Mouse (Mus musculus): Measurements from ENCODE around the gene Maz. TPM values are rescaled to one million over a fixed set of nuclear protein-coding genes. Genes with fewer than 3 reads are reported as not detected.
A peak's percentile ranks its signal among the peaks of the same experiment; 100 is the strongest.

Gene Maz
- polyA plus RNA-seq, 1 experiment from 2014 or later, result 69.4 TPM

DNA sequence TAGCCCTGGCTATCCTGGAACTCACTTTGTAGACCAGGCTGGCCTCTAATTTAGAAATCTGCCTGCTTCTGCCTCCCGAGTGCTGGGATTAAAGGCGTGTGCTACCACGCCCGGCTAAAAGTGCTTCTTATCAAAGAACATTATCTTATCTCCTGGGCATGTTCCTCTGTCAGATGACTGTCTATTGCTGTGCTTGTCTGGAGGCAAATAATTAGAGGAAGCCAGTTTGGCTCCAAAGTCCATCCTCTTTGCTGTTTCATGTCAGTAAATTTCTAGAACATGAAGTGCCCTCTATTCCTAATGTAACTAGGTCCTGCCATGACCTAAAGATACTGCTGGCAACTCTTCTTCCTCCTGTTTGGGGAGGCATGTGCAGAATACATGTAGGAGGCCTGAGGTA lies 44.8 kb downstream of the Maz start:
- H3K9me3 ChIP-seq (ENCODE audit: control insufficient read depth, low read length), result no peaks in the 10 kb centered on the region
- no peak overlapping the region for H3K4me3 ChIP-seq (ENCODE audit: low read depth, low read length)
- H3K9ac ChIP-seq (ENCODE audit: low read depth, low read length), result no peak overlapping the region
- H3K4me2 ChIP-seq (replicated peaks; ENCODE audit: low read depth, low read length), result no peak overlapping the region
- no peak overlapping the region for H3K27ac ChIP-seq (ENCODE audit: low read depth, low read length)
- H3K4me1 ChIP-seq (replicated peaks; ENCODE audit: control insufficient read depth, insufficient read depth, low read length), result no peaks in the 10 kb centered on the region
- WGBS, result 95% methylated on average over 4 of the region's 4 CpGs
- no peaks in the 10 kb centered on the region for H3K27me3 ChIP-seq (ENCODE audit: control insufficient read depth, insufficient read depth, low read length)
- ATAC-seq (ENCODE audit: low FRiP score), result no peak
- H3K36me3 ChIP-seq (ENCODE audit: control insufficient read depth, insufficient read depth, low read length), result peaks cover 4% of the 10 kb centered on the region; the same call in 1 of the 2 replicates
- no peak for DNase-seq (ENCODE audit: low spot score)

DNA sequence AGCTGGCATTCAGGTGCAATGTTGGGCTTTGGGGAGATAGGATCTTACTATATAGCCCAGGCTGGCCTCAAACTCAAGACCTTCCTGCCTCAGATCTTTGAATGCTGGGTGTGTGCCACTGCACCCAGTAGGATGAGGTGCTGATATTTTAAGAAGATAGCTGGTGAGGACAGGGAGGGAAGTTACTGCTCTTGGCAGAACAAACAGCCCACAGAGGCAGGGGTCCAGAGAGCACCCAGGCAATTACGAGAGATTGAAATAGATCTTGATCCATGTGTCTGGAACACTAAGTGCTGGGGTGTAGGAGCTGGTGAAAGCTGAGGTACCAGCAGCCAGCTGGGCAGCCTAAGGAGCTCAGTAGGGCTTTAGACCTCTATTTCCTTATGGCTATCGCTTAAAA lies 45.2 kb downstream of the Maz start:
- Histone ChIP-seq H3K36me3 (ENCODE audit: control insufficient read depth, insufficient read depth, low read length) (peaks cover 4% of the 10 kb centered on the region; the same call in 1 of the 2 replicates), H3K9me3 (ENCODE audit: control insufficient read depth, low read length) (no peaks in the 10 kb centered on the region), H3K4me2 (replicated peaks; ENCODE audit: low read depth, low read length) (no peak overlapping the region), H3K4me3 (ENCODE audit: low read depth, low read length) (no peak overlapping the region), H3K27ac (ENCODE audit: low read depth, low read length) (no peak overlapping the region), H3K9ac (ENCODE audit: low read depth, low read length) (no peak overlapping the region), H3K27me3 (ENCODE audit: control insufficient read depth, insufficient read depth, low read length) (no peaks in the 10 kb centered on the region), H3K4me1 (replicated peaks; ENCODE audit: control insufficient read depth, insufficient read depth, low read length) (no peaks in the 10 kb centered on the region)
- ATAC-seq (ENCODE audit: low FRiP score) (no peak), DNase-seq (ENCODE audit: low spot score) (no peak)
- 93% methylated on average over 2 of the region's 2 CpGs for WGBS

DNA sequence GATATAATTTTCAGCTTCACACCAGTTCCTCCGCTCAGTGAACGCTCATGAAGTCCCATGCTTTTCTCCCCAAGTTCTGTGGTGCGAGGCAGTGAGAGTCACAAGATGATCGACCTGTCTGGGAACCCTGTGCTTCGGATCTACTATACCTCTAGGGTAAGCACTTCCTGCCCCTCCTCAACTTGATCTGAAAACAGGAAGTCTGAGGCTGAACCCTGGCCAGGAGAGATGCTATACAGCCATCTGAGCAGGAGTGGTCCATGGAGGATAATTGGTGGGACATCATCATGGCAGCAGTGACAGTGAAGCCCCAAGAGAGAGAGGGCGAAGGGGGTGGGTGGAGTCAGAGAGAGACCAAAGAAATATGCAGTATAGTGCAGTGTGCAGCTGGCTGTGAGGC lies 48.0 kb downstream of the Maz start:
- ATAC-seq (ENCODE audit: low FRiP score) (no peak), DNase-seq (ENCODE audit: low spot score) (no peak)
- no peaks in the 10 kb centered on the region for H3K27me3 ChIP-seq (ENCODE audit: control insufficient read depth, insufficient read depth, low read length)
- no peaks in the 10 kb centered on the region for H3K9me3 ChIP-seq (ENCODE audit: control insufficient read depth, low read length)
- peaks cover 4% of the 10 kb centered on the region; the same call in 1 of the 2 replicates for H3K36me3 ChIP-seq (ENCODE audit: control insufficient read depth, insufficient read depth, low read length)
- no peak overlapping the region for H3K27ac ChIP-seq (ENCODE audit: low read depth, low read length)
- WGBS, result 95% methylated on average over 6 of the region's 6 CpGs
- H3K4me1 ChIP-seq (replicated peaks; ENCODE audit: control insufficient read depth, insufficient read depth, low read length), result no peaks in the 10 kb centered on the region
- H3K4me2 ChIP-seq (replicated peaks; ENCODE audit: low read depth, low read length), result no peak overlapping the region
- H3K4me3 ChIP-seq (ENCODE audit: low read depth, low read length), result no peak overlapping the region
- H3K9ac ChIP-seq (ENCODE audit: low read depth, low read length), result no peak overlapping the region

DNA sequence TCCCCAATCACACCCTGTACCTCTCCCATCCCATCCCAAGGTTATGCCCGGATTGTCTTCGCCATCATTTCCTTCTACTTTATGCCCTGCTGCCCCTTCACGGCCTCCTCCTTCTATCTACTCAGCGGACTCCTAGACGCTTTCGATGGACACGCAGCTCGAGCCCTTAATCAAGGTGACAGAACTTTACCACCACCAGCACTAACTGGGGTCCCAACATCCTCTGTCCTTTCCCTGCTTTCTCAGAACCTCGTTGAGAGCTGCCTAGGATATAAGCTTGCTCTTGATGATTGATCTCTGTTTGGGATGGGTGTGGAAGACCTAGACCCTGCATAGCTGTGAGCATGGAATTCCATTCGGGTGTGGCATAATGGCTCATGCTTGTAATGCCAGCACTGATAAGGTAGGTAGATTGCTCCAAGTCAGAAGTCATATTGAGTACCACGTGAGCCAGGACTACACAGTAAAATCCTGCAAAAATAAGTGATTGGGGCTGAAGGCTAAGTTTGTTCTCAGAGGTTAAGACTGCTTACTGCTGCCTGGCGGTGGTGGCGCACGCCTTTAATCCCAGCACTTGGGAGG lies 49.9 kb downstream of the Maz start:
- 28% methylated on average over 14 of the region's 14 CpGs for WGBS
- Histone ChIP-seq H3K27me3 (ENCODE audit: control insufficient read depth, insufficient read depth, low read length) (no peaks in the 10 kb centered on the region), H3K4me2 (replicated peaks; ENCODE audit: low read depth, low read length) (peak overlapping the region; percentile 58), H3K9me3 (ENCODE audit: control insufficient read depth, low read length) (no peaks in the 10 kb centered on the region), H3K27ac (ENCODE audit: low read depth, low read length) (peak overlapping the region; percentile 88; the same call in 1 of the 2 replicates), H3K36me3 (ENCODE audit: control insufficient read depth, insufficient read depth, low read length) (peaks cover 4% of the 10 kb centered on the region; the same call in 1 of the 2 replicates), H3K4me1 (replicated peaks; ENCODE audit: control insufficient read depth, insufficient read depth, low read length) (no peaks in the 10 kb centered on the region), H3K4me3 (ENCODE audit: low read depth, low read length) (peak overlapping the region; percentile 98), H3K9ac (ENCODE audit: low read depth, low read length) (peak overlapping the region; percentile 99)
- ATAC-seq (ENCODE audit: low FRiP score), result peak; percentile 6; the same call in 1 of the 2 replicates
- no peak for DNase-seq (ENCODE audit: low spot score)

DNA sequence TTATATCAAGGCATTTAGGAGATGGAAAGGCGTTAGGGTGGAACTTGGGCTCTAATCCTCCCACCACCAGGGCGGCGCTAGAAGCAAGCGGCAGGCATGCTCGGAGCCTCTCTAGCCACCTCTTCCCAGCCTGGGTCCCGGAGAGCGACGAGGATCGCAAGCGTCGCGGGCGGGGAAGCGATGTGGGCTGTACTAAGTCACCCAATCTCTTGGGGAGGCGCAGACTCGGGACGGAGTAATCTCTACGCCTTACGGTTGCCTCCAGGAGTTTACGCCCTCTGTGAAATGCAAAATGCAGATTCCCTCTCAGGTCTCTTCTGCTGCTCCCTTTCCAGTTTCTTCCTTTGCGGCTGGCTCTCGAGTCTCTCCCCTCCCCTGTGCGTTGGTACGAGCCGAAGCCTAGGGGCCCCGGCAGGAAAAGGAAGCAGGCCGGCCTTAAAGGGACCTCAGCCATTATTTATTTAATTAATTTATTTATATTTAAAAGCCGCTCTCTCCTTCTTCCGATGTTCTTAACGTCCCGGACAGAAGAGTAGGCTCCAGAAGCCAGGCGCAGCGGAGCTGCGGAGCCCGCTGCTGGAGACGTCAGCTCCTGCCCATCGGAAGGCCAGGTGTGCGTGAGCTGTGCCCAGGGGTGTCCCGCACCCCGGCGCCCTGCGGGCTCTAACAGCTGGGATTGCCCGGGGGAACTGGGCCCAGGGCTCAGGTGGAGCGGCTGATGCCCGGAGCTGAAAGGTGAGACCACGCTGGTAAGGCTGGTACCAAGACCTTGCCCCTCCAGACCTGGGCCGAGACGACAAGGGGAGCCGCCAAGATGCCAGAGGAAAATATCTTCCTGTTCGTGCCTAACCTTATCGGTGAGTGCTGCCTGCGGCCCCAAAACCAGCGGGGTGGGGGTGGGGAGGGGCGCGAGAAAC lies 50.6 kb downstream of the Maz start, which contains the start of gene Cdiptos:
Gene Cdiptos, minus strand, starts transcription at position 149 of the 917 bp plus-strand sequence.
- DNase-seq (ENCODE audit: low spot score) (peak; percentile 99), ATAC-seq (ENCODE audit: low FRiP score) (peak; percentile 95)
- Histone ChIP-seq H3K4me1 (replicated peaks; ENCODE audit: control insufficient read depth, insufficient read depth, low read length) (no peaks in the 10 kb centered on the region), H3K4me2 (replicated peaks; ENCODE audit: low read depth, low read length) (peak within 1 kb of the TSS; percentile 58), H3K36me3 (ENCODE audit: control insufficient read depth, insufficient read depth, low read length) (peaks cover 4% of the 10 kb centered on the region; the same call in 1 of the 2 replicates), H3K9me3 (ENCODE audit: control insufficient read depth, low read length) (no peaks in the 10 kb centered on the region), H3K4me3 (ENCODE audit: low read depth, low read length) (peak within 1 kb of the TSS; percentile 98), H3K27me3 (ENCODE audit: control insufficient read depth, insufficient read depth, low read length) (no peaks in the 10 kb centered on the region), H3K9ac (ENCODE audit: low read depth, low read length) (peak within 1 kb of the TSS; percentile 99), H3K27ac (ENCODE audit: low read depth, low read length) (peak within 1 kb of the TSS; percentile 88)
- under 1% methylated on average over 55 of the region's 55 CpGs for WGBS

DNA sequence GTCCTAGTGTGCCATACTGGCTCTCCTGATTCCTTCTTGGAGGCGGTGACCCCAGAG lies 51.1 kb downstream of the Maz start, which contains the start of gene Cdipt:
Gene Cdipt, plus strand, starts transcription at position 22 of the 57 bp plus-strand sequence.
- peak within 1 kb of the TSS; percentile 99 for H3K9ac ChIP-seq (ENCODE audit: low read depth, low read length)
- peak within 1 kb of the TSS; percentile 88 for H3K27ac ChIP-seq (ENCODE audit: low read depth, low read length)
- H3K36me3 ChIP-seq (ENCODE audit: control insufficient read depth, insufficient read depth, low read length), result peaks cover 4% of the 10 kb centered on the region; the same call in 1 of the 2 replicates
- peak within 1 kb of the TSS; percentile 98 for H3K4me3 ChIP-seq (ENCODE audit: low read depth, low read length)
- DNase-seq (ENCODE audit: low spot score) (no peak), ATAC-seq (ENCODE audit: low FRiP score) (no peak)
- H3K4me1 ChIP-seq (replicated peaks; ENCODE audit: control insufficient read depth, insufficient read depth, low read length), result no peaks in the 10 kb centered on the region
- WGBS, result 6% methylated on average over 1 of the region's 1 CpGs
- no peaks in the 10 kb centered on the region for H3K9me3 ChIP-seq (ENCODE audit: control insufficient read depth, low read length)
- peak within 1 kb of the TSS; percentile 58 for H3K4me2 ChIP-seq (replicated peaks; ENCODE audit: low read depth, low read length)
- no peaks in the 10 kb centered on the region for H3K27me3 ChIP-seq (ENCODE audit: control insufficient read depth, insufficient read depth, low read length)

DNA sequence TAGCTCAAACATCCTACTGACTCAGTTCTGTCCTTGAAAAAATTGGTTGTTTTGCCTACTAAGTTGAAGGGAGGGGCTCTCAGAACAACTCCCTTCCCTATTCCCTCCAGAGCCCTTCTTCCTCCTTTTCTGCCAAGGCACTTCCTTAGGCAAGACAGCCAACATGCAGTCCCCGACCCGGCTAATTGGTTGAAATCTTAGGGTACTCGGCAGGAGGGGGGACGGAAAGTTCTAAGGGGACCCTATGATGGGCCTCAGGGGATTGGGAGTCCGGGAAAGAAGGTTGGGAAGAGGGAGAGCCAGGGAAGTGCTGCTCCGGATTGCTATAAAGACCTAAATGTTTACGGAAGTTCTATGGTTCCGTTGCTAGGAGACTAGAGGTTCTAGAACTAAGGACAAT lies 51.3 kb downstream of the Maz start:
- DNase-seq (ENCODE audit: low spot score) (no peak), ATAC-seq (ENCODE audit: low FRiP score) (peak; percentile 25)
- Histone ChIP-seq H3K9me3 (ENCODE audit: control insufficient read depth, low read length) (no peaks in the 10 kb centered on the region), H3K36me3 (ENCODE audit: control insufficient read depth, insufficient read depth, low read length) (peaks cover 4% of the 10 kb centered on the region; the same call in 1 of the 2 replicates), H3K4me1 (replicated peaks; ENCODE audit: control insufficient read depth, insufficient read depth, low read length) (no peaks in the 10 kb centered on the region), H3K4me2 (replicated peaks; ENCODE audit: low read depth, low read length) (peak overlapping the region; percentile 58), H3K4me3 (ENCODE audit: low read depth, low read length) (peak overlapping the region; percentile 98; the same call in 1 of the 2 replicates), H3K27me3 (ENCODE audit: control insufficient read depth, insufficient read depth, low read length) (no peaks in the 10 kb centered on the region), H3K9ac (ENCODE audit: low read depth, low read length) (no peak overlapping the region), H3K27ac (ENCODE audit: low read depth, low read length) (no peak overlapping the region; the same call in 1 of the 2 replicates)
- 16% methylated on average over 8 of the region's 8 CpGs for WGBS

Data from hindbrain, embryonic 11.5 days (tissue).